Mouse (Mus musculus) intestine, embryonic 14.5 days (tissue): ENCODE data around the gene Lcmt2. TPM values are rescaled to one million over a fixed set of nuclear protein-coding genes. Genes with fewer than 3 reads are reported as not detected.

Source experiments
- ATAC-seq: fragments of 200-750 bp; cut with Nextera tagmentation; replicated peaks from 2 replicates; pipeline ENCODE4 v1.8.0; 2017; ENCODE audit warnings: low read depth, moderate number of reproducible peaks, moderate TSS enrichment, moderate library complexity; ENCODE audit not compliant: low FRiP score, low TSS enrichment
- DNase-seq: peaks from one replicate; pipeline ENCODE4 v3.0.0-alpha.2; 2018; ENCODE audit warnings: low spot score
- H3K27ac ChIP-seq: fragments of 300-500 bp; sonication (generic); 2 replicates; pipeline ENCODE4 v1.5.1; 2014; ENCODE audit warnings: low read depth, mild to moderate bottlenecking, control low read depth
- H3K27me3 ChIP-seq: fragments of 300-500 bp; sonication (generic); replicated peaks from 2 replicates; pipeline ENCODE4 v1.6.1; 2014; ENCODE audit warnings: low read length, control low read depth; ENCODE audit not compliant: control insufficient read depth, insufficient read depth
- H3K36me3 ChIP-seq: fragments of 300-500 bp; sonication (generic); 2 replicates; pipeline ENCODE4 v1.6.1; 2014; ENCODE audit warnings: low read length, control low read depth; ENCODE audit not compliant: control insufficient read depth, insufficient read depth
- H3K4me1 ChIP-seq: fragments of 300-500 bp; sonication (generic); replicated peaks from 2 replicates; pipeline ENCODE4 v1.6.1; 2014; ENCODE audit warnings: low read length, control low read depth, mixed read lengths; ENCODE audit not compliant: control insufficient read depth, insufficient read depth
- H3K4me2 ChIP-seq: fragments of 300-500 bp; sonication (generic); 2 replicates; pipeline ENCODE4 v1.6.1; 2014; ENCODE audit warnings: low read length
- H3K4me3 ChIP-seq: fragments of 300-500 bp; sonication (generic); 2 replicates; pipeline ENCODE4 v1.5.1; 2014; ENCODE audit warnings: low read depth, low read length, control low read depth, mixed read lengths
- H3K9ac ChIP-seq: fragments of 300-500 bp; sonication (generic); 2 replicates; pipeline ENCODE4 v1.6.1; 2014; ENCODE audit warnings: mild to moderate bottlenecking, low read length
- H3K9me3 ChIP-seq: fragments of 300-500 bp; sonication (generic); 2 replicates; pipeline ENCODE4 v1.6.1; 2016; ENCODE audit warnings: low read length, control low read depth; ENCODE audit not compliant: control insufficient read depth
- WGBS: fragments of 180-500 bp; shearing (Covaris S2); extraction: QIAGEN DNeasy Blood & Tissue Kit; methylation state at CpG from one replicate; pipeline ENCODE4 v1.1.7; 2014; 5-methylcytosine and 5-hydroxymethylcytosine counted together
- polyA plus RNA-seq: library from polyadenylated mRNA; unstranded; fragments of >200 nt; fragmentation: Nextera tagmentation; extraction: Ambion mirVana; gene quantifications from 2 replicates; pipeline ENCODE4 v1.2.1, GENCODE M21; 2014

Lcmt2 gene
- polyA plus RNA-seq, 1 experiment from 2014 or later, result 20.8 TPM

DNA sequence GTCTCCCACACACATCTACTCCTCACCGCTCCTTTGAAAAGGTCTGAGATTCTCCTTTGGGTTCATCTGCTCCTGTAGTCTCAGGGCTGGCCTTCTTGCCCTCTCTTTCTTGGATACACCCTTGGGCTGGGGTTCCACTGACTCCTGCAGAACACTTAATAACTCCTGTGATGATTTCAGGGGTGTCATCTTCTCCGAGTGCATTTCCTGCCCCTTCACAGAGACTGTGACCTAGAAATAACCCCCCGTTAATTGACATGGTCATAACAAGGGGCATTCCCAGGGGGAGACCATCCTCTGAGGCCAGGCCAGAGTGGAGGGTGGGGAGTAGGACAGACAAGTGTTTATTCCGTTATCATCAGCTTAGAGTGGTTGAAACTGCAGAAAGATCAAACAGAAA lies 28.7 kb upstream of the Lcmt2 start:
- peaks cover 20% of the 10 kb centered on the region for H3K4me1 ChIP-seq
- DNase-seq, result no peak

DNA sequence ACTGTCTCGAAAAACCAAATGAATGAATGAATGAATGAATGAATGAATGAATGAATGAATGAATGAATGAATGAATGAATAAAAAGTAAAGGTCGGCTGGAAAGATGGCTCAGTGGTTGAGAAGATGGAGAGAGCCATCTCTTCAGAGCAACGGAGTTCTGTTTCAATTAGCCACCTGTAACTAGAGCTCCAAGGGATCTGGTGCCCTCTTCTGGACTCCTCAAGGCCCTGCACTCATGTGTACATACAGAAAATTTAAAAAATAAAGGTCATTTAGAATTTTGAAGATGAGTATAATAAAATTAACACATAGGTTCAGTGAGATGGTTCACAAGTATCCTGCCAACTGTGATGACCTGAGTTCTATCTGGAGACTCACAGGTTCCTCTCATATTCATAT lies 12.6 kb upstream of the Lcmt2 start:
- Histone ChIP-seq H3K4me1 (no peaks in the 10 kb centered on the region), H3K4me3 (no peak overlapping the region), H3K27me3 (no peaks in the 10 kb centered on the region), H3K36me3 (peaks cover 56% of the 10 kb centered on the region), H3K4me2 (no peak overlapping the region), H3K9ac (no peak overlapping the region), H3K27ac (no peak overlapping the region), H3K9me3 (no peaks in the 10 kb centered on the region)
- no peak for ATAC-seq
- WGBS, result 89% methylated on average over 3 of the region's 3 CpGs
- DNase-seq, result no peak

More for the DNA sequence above, 28.7 kb upstream of the Lcmt2 start:
- ATAC-seq, result no peak
- Histone ChIP-seq H3K27me3 (no peaks in the 10 kb centered on the region), H3K36me3 (peaks cover 35% of the 10 kb centered on the region), H3K4me3 (peak overlapping the region; percentile 94), H3K4me2 (peak overlapping the region; percentile 95), H3K27ac (no peak overlapping the region), H3K9ac (peak overlapping the region; percentile 82), H3K9me3 (no peaks in the 10 kb centered on the region)
- WGBS, result 32% methylated on average over 4 of the region's 4 CpGs

DNA sequence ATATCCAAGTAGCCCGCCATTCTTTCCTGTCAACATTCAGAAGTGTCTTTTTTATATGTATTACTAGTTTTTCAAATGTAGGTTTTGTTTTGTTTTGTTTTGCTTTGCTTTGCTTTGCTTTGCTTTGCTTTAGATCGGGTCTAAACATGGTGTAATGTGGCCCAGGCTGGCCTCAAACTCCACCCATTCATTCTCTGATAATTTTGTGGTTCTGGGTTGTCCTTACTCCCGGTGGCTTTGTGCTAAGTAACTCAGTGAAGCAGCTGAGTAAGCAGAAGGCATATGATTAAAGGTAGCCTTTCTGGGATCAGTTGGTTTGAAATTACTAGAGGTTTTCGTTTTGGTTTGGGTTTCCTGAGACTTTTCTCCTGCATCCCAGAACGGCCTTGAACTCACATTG lies 9.2 kb upstream of the Lcmt2 start:
- WGBS, result 81% methylated on average over 5 of the region's 5 CpGs
- H3K4me3 ChIP-seq, result no peak overlapping the region
- H3K27me3 ChIP-seq, result no peaks in the 10 kb centered on the region
- no peak overlapping the region for H3K9ac ChIP-seq
- no peak for DNase-seq
- no peak for ATAC-seq
- peaks cover 59% of the 10 kb centered on the region for H3K36me3 ChIP-seq
- no peak overlapping the region for H3K27ac ChIP-seq
- H3K4me1 ChIP-seq, result no peaks in the 10 kb centered on the region
- no peak overlapping the region for H3K4me2 ChIP-seq
- H3K9me3 ChIP-seq, result no peaks in the 10 kb centered on the region

DNA sequence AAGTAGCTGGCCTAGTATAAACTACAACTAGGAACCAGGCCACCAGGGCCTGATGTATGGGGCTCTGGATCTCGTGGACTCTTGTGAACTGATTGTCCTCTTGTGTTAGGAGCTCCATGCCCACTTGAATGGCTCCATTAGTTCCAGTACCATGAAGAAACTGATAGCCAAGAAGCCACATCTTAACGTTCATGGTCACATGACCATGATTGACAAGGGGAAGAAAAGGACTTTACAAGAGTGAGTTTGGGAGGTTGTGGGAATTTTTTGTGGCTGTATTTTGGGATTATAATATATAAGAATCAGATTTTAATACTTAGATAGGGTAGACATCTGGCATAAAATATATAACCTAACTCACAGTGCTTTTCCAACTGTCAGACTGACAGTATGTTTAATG lies 2.0 kb upstream of the Lcmt2 start:
- peaks cover 19% of the 10 kb centered on the region for H3K4me1 ChIP-seq
- H3K9me3 ChIP-seq, result peaks cover 6% of the 10 kb centered on the region; the same call in 1 of the 2 replicates
- no peak overlapping the region for H3K4me2 ChIP-seq
- no peak overlapping the region for H3K9ac ChIP-seq
- H3K36me3 ChIP-seq, result peaks cover 32% of the 10 kb centered on the region
- DNase-seq, result no peak
- no peaks in the 10 kb centered on the region for H3K27me3 ChIP-seq
- no peak overlapping the region for H3K27ac ChIP-seq
- ATAC-seq, result no peak
- no peak overlapping the region for H3K4me3 ChIP-seq
- 81% methylated on average over 2 of the region's 2 CpGs for WGBS

DNA sequence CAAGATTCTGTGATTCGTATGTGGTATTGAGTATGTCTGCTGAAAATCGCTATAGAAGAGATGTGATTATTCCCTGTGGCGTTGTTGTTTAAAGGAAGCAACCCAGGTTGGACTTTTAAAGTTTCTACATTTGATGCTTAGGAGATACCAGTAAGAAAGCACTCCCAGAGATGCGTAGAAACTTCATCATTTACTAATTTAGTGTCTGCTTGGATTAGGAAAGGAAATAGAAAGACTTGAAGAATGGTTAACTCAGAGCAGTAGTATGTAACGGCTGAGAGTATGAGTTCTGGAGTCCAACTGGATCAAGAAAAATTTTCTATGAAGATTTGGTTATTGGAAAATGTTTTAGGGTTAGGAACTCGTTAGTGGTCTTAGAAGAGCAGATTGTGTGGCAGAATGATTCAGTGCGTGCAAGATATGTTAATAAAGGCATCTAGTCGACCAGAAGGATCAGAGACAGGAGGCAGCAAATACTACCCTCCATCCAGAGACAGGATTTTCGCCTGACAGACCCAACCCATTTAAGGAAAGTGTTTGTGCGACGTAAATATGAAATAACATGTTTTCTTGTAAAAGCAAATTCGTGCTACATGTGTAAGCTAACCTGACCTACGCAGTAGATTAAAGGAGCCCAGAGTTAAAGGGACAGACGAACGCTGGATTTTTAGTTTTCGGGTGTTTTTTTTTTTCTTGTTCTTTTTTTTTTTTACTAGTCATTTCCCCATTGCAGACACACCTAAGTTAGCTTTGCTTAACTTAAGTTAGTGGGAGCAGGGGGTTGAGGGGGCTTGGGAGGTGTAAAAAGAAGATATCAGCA lies 973 bp upstream of the Lcmt2 start:
- peak overlapping the region; percentile 99 for H3K27ac ChIP-seq
- peaks cover 6% of the 10 kb centered on the region; the same call in 1 of the 2 replicates for H3K9me3 ChIP-seq
- H3K4me3 ChIP-seq, result peak overlapping the region; percentile 72
- H3K4me2 ChIP-seq, result peak overlapping the region; percentile 82
- H3K9ac ChIP-seq, result peak overlapping the region; percentile 89
- 72% methylated on average over 16 of the region's 16 CpGs for WGBS
- peaks cover 19% of the 10 kb centered on the region for H3K4me1 ChIP-seq
- H3K36me3 ChIP-seq, result peaks cover 23% of the 10 kb centered on the region
- no peak for ATAC-seq
- no peak for DNase-seq
- no peaks in the 10 kb centered on the region for H3K27me3 ChIP-seq

DNA sequence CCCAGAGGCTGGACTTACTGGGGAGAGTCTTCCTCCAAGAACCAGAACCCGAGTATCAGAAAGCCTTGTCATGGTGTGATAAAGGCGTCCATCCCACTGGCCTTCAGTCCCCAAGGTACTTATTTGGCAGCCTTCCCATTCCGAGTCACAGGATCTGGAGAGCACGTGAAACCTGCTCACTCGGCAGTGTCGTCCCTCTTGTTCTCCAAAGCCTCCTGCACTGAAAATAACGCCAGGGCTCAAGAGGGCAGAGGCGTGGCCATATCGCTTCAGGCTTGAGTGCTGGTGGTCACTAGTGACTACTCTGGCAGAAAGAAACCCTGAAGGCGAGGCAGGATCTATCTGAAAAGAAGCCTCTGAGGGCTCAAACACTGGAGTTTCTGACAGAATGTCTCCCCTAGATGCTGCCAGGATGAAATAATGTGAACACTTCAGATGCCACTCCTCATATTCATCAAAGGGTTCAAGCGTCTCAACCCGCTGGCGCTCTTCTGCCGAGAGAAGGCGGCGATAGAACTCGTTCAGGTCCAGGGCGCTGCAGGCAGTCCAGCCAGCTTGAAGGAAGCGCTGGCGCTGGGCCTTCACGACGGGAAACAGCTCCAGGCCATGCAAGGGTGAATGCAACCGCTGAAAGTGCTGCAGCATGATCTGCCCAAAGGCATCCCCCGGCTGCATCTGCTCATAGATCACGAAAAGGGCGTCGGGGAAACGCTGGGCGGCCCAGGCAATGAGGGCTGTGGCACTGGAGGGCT lies 1.0 kb downstream of the Lcmt2 start:
- Histone ChIP-seq H3K27ac (peak overlapping the region; percentile 99), H3K27me3 (no peaks in the 10 kb centered on the region), H3K9ac (peak overlapping the region; percentile 89), H3K4me2 (peak overlapping the region; percentile 82), H3K4me3 (peak overlapping the region; percentile 72), H3K4me1 (peaks cover 19% of the 10 kb centered on the region), H3K36me3 (peaks cover 14% of the 10 kb centered on the region), H3K9me3 (peaks cover 6% of the 10 kb centered on the region; the same call in 1 of the 2 replicates)
- DNase-seq, result no peak
- 53% methylated on average over 29 of the region's 29 CpGs for WGBS
- ATAC-seq, result no peak

DNA sequence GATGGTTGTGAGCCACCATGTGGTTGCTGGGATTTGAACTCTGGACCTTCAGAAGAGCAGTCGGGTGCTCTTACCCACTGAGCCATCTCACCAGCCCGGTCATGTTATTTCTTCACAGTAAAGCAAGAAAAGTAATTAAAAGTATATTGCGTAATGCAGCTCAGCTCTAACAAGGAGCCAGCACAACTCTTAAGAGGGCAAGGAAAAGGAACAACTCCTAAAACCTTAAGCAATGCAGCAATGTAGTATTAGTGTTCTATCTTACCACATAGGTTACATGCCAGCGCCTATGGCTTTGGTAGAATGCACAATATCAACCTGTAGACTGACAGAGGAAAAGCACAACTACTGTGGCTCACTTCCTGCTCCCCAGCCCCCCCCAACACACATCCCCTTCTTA lies 3.1 kb downstream of the Lcmt2 start:
- 98% methylated on average over 4 of the region's 4 CpGs for WGBS
- Histone ChIP-seq H3K9me3 (peaks cover 6% of the 10 kb centered on the region; the same call in 1 of the 2 replicates), H3K27ac (no peak overlapping the region), H3K4me2 (no peak overlapping the region), H3K4me1 (peaks cover 19% of the 10 kb centered on the region), H3K27me3 (no peaks in the 10 kb centered on the region), H3K36me3 (peaks cover 10% of the 10 kb centered on the region), H3K4me3 (no peak overlapping the region), H3K9ac (no peak overlapping the region)
- DNase-seq (no peak), ATAC-seq (no peak)

DNA sequence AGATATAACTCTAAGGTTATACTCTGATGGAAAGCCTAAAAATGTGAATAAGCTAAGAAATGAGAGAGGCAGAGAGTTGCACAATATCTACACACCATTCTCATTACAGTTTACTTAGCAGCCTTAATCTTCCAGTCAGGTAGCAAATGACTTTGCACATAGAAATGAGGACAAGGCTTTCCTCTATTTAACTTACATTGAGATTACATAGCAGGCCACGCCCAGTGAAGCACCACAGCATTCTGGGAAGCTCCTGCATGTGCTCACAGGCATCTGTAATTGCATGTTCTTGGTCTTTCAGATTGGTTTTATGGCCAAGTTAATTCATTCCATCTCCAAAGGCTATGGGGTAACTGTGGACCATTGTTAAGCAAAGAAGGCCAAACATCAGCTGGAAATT lies 7.6 kb downstream of the Lcmt2 start:
- no peak overlapping the region for H3K27ac ChIP-seq
- no peak for ATAC-seq
- WGBS, result 65% methylated on average over 1 of the region's 1 CpGs

More for the DNA sequence above, 7.6 kb downstream of the Lcmt2 start:
- Histone ChIP-seq H3K4me3 (no peak overlapping the region), H3K27me3 (no peaks in the 10 kb centered on the region), H3K4me2 (no peak overlapping the region), H3K9me3 (no peaks in the 10 kb centered on the region), H3K4me1 (no peaks in the 10 kb centered on the region), H3K36me3 (no peaks in the 10 kb centered on the region), H3K9ac (no peak overlapping the region)
- DNase-seq, result no peak
